Mouse (Mus musculus): ENCODE data around the gene B4galt3. TPM values are rescaled to one million over a fixed set of nuclear protein-coding genes. Genes with fewer than 3 reads are reported as not detected.

Gene B4galt3
- polyA plus RNA-seq, 1 experiment from 2014 or later, result 35.8 TPM

Other genes starting within 250 kb of the B4galt3 start
- 16.1 and 17.0 TPM in 2 replicates for gene Fcgr3, start 205.4 kb upstream of the B4galt3 start, polyA plus RNA-seq (2016; fragmentation: Nextera tagmentation; extraction: Ambion mirVana)
- gene Cfap126, start 156.4 kb upstream of the B4galt3 start, polyA plus RNA-seq (2016; fragmentation: Nextera tagmentation; extraction: Ambion mirVana), result 2.1 and 2.3 TPM in 2 replicates
- 140 and 155 TPM in 2 replicates for gene Sdhc, start 119.7 kb upstream of the B4galt3 start, polyA plus RNA-seq (2016; fragmentation: Nextera tagmentation; extraction: Ambion mirVana)
- gene Mpz, start 119.6 kb upstream of the B4galt3 start, polyA plus RNA-seq (2016; fragmentation: Nextera tagmentation; extraction: Ambion mirVana), result 0.10 and 0.18 TPM in 2 replicates
- gene Pcp4l1, start 74.1 kb upstream of the B4galt3 start, polyA plus RNA-seq (2016; fragmentation: Nextera tagmentation; extraction: Ambion mirVana), result 1.1 and 1.2 TPM in 2 replicates
- gene Nr1i3, start 56.4 kb upstream of the B4galt3 start, polyA plus RNA-seq (2016; fragmentation: Nextera tagmentation; extraction: Ambion mirVana), result 0.23 and 0.36 TPM in 2 replicates
- 20.7 and 21.9 TPM in 2 replicates for gene Tomm40l, start 47.8 kb upstream of the B4galt3 start, polyA plus RNA-seq (2016; fragmentation: Nextera tagmentation; extraction: Ambion mirVana)
- 2,516 and 2,642 TPM in 2 replicates for gene Apoa2, start 45.3 kb upstream of the B4galt3 start, polyA plus RNA-seq (2016; fragmentation: Nextera tagmentation; extraction: Ambion mirVana)
- 55.8 and 60.7 TPM in 2 replicates for gene Fcer1g, start 36.0 kb upstream of the B4galt3 start, polyA plus RNA-seq (2016; fragmentation: Nextera tagmentation; extraction: Ambion mirVana)
- 0.61 and 0.72 TPM in 2 replicates for gene Adamts4, start 19.9 kb upstream of the B4galt3 start, polyA plus RNA-seq (2016; fragmentation: Nextera tagmentation; extraction: Ambion mirVana)
- gene Ndufs2, start 18.9 kb upstream of the B4galt3 start, polyA plus RNA-seq (2016; fragmentation: Nextera tagmentation; extraction: Ambion mirVana), result 160 and 167 TPM in 2 replicates
- 199 and 207 TPM in 2 replicates for gene Ppox, start 10.9 kb downstream of the B4galt3 start, polyA plus RNA-seq (2016; fragmentation: Nextera tagmentation; extraction: Ambion mirVana)
- 36.2 and 38.6 TPM in 2 replicates for gene Usp21, start 17.7 kb downstream of the B4galt3 start, polyA plus RNA-seq (2016; fragmentation: Nextera tagmentation; extraction: Ambion mirVana)
- gene Ufc1, start 24.7 kb downstream of the B4galt3 start, polyA plus RNA-seq (2016; fragmentation: Nextera tagmentation; extraction: Ambion mirVana), result 55.9 and 58.3 TPM in 2 replicates
- gene Dedd, start 58.8 kb downstream of the B4galt3 start, polyA plus RNA-seq (2016; fragmentation: Nextera tagmentation; extraction: Ambion mirVana), result 24.9 and 26.1 TPM in 2 replicates
- gene Nit1, start 75.3 kb downstream of the B4galt3 start, polyA plus RNA-seq (2016; fragmentation: Nextera tagmentation; extraction: Ambion mirVana), result 22.8 and 25.3 TPM in 2 replicates
- 74.3 and 76.1 TPM in 2 replicates for gene Pfdn2, start 75.3 kb downstream of the B4galt3 start, polyA plus RNA-seq (2016; fragmentation: Nextera tagmentation; extraction: Ambion mirVana)
- 0.35 and 0.46 TPM in 2 replicates for gene Klhdc9, start 90.5 kb downstream of the B4galt3 start, polyA plus RNA-seq (2016; fragmentation: Nextera tagmentation; extraction: Ambion mirVana)
- 0.06 and 0.13 TPM in 2 replicates for gene Nectin4, start 99.8 kb downstream of the B4galt3 start, polyA plus RNA-seq (2016; fragmentation: Nextera tagmentation; extraction: Ambion mirVana)
- gene Arhgap30, start 118.6 kb downstream of the B4galt3 start, polyA plus RNA-seq (2016; fragmentation: Nextera tagmentation; extraction: Ambion mirVana), result 4.7 and 5.3 TPM in 2 replicates
- gene Usf1, start 141.0 kb downstream of the B4galt3 start, polyA plus RNA-seq (2016; fragmentation: Nextera tagmentation; extraction: Ambion mirVana), result 27.5 and 28.7 TPM in 2 replicates
- gene Tstd1, start 148.5 kb downstream of the B4galt3 start, polyA plus RNA-seq (2016; fragmentation: Nextera tagmentation; extraction: Ambion mirVana), result 3.1 TPM in 2 replicates
- gene F11r, start 167.2 kb downstream of the B4galt3 start, polyA plus RNA-seq (2016; fragmentation: Nextera tagmentation; extraction: Ambion mirVana), result 28.2 and 28.9 TPM in 2 replicates
- gene Alyref2, start 233.2 kb downstream of the B4galt3 start, polyA plus RNA-seq (2016; fragmentation: Nextera tagmentation; extraction: Ambion mirVana), result 4.2 and 4.8 TPM in 2 replicates

All from liver, embryonic 12.5 days (tissue).